In genomic region chr3:59312610-59313009, GRCm38 (mm10) we compare ENCODE assay signal across 12 mouse cellular contexts. TPM values are rescaled to one million over a fixed set of nuclear protein-coding genes. Genes with fewer than 3 reads are reported as not detected.
A peak's percentile ranks its signal among the peaks of the same experiment; 100 is the strongest.
DNase-seq lines count a peak whose midpoint lies in the region; ATAC-seq and TF ChIP-seq lines count a peak whose summit lies in the region.
"Had no signal": no experiment of that assay in that cellular context is flagged by ENCODE, and none has a peak within 500 bp of the region (broad histone marks: within the 10 kb centered on the region; RNA-seq: fewer than 3 reads in every experiment).

No protein-coding gene starts in this region.

- no peaks in the 10 kb centered on the region for H3K4me1 ChIP-seq in heart, embryonic 11.5 days (ENCODE audit: control insufficient read depth, insufficient read depth, low read length)
- H3K4me1 ChIP-seq in CH12.LX (ENCODE audit: control insufficient read depth in 1 of 2, insufficient read depth in 2 of 2): peaks cover 10 to 43% of the 10 kb centered on the region in 2 experiments
- peaks cover 2% of the 10 kb centered on the region; the same call in 1 of the 2 replicates for H3K4me1 ChIP-seq in bone marrow, adult 2 months (ENCODE audit: control insufficient read depth, insufficient read depth, low read length)
- no peaks in the 10 kb centered on the region for H3K4me1 ChIP-seq in thymus, adult 2 months (replicated peaks; ENCODE audit: control insufficient read depth, insufficient read depth, low read length)
- H3K4me1 ChIP-seq: kidney, embryonic 15.5 days had no signal

- dilution Hi-C loops in CH12.LX (cut with MboI; ENCODE audit: extremely low pct_ligation_motif_present, extremely low pct_unique_long_range_greater_than_20kb, low sequenced_read_pairs): no loop called here

- WGBS in heart, embryonic 11.5 days (ENCODE audit: insufficient replicate concordance): 80% methylated on average over 10 of the region's 10 CpGs
- 56% methylated on average over 10 of the region's 10 CpGs for WGBS in bone marrow, adult 2 months
- 82% methylated on average over 10 of the region's 10 CpGs for WGBS in thymus, adult 2 months

- no peaks in the 10 kb centered on the region for H3K9me3 ChIP-seq in heart, embryonic 11.5 days (replicated peaks; ENCODE audit: control insufficient read depth, low read length)
- H3K9me3 ChIP-seq in CH12.LX (replicated peaks; ENCODE audit: low read length): no peaks in the 10 kb centered on the region
- H3K9me3 ChIP-seq: kidney, embryonic 15.5 days had no signal

- no peak for TF ChIP-seq RAD21 in CH12.LX (IDR thresholded peaks at IDR 0.05; ENCODE audit: low read depth, low read length)

- H3K27ac ChIP-seq in heart, embryonic 11.5 days (ENCODE audit: low read depth, low read length): no peak overlapping the region
- H3K27ac ChIP-seq in CH12.LX (ENCODE audit: insufficient read depth, low read depth): no peak overlapping the region
- H3K27ac ChIP-seq in bone marrow, adult 2 months (ENCODE audit: control insufficient read depth, insufficient read depth, low read depth, low read length, poor library complexity): peak overlapping the region; percentile 58; the same call in 1 of the 2 replicates
- H3K27ac ChIP-seq in thymus, adult 2 months (ENCODE audit: control insufficient read depth, insufficient read depth, low read length): no peak overlapping the region
- H3K27ac ChIP-seq: kidney, embryonic 15.5 days had no signal

- DNase-seq in heart, adult 9 months (ENCODE audit: low spot score in 2 of 2): peak; percentile 14 to 40
- peak; percentile 35 for DNase-seq in CH12.LX (ENCODE audit: extremely low read depth)
- DNase-seq in left cerebral cortex, postnatal 25 days (ENCODE audit: low spot score in 2 of 2): peak; percentile 42 to 79
- no peak for DNase-seq in thymus, adult 2 months
- DNase-seq in thymus, postnatal 14 days: no peak
- DNase-seq in cerebellum, adult 8-10 months: no peak
- DNase-seq: cerebellum, postnatal 14 days; gastrocnemius, postnatal 14 days had no signal

- intact Hi-C loops in left cerebral cortex, postnatal 25 days (cut with DNase I): loop anchor here (10.0 kb wide), 1 partner anchor 742 kb away; no protein-coding TSS in a partner anchor

- no peak overlapping the region for H3K9ac ChIP-seq in heart, embryonic 11.5 days (ENCODE audit: low read depth, low read length)
- H3K9ac ChIP-seq in CH12.LX (ENCODE audit: insufficient read depth, low read depth): no peak overlapping the region
- H3K9ac ChIP-seq: kidney, embryonic 15.5 days had no signal

- no peak overlapping the region for H3K4me2 ChIP-seq in heart, embryonic 11.5 days
- no peak overlapping the region for H3K4me2 ChIP-seq in CH12.LX (ENCODE audit: insufficient read depth, low read depth, poor library complexity, severe bottlenecking)
- H3K4me2 ChIP-seq: kidney, embryonic 15.5 days had no signal

- TF ChIP-seq POLR2A in CH12.LX (IDR thresholded peaks at IDR 0.05; ENCODE audit: low read depth, low read length): no peak
- no peak for TF ChIP-seq POLR2A in bone marrow, adult 2 months (IDR thresholded peaks at IDR 0.05; ENCODE audit: borderline replicate concordance, control insufficient read depth, low read depth, low read length)
- no peak for TF ChIP-seq POLR2A in thymus, adult 2 months (IDR thresholded peaks at IDR 0.05; ENCODE audit: control insufficient read depth, extremely low read depth, insufficient read depth, low read length, poor library complexity)

- H3K79me2 ChIP-seq in CH12.LX (replicated peaks; ENCODE audit: control insufficient read depth, extremely low read depth, insufficient read depth, poor library complexity, severe bottlenecking): no peaks in the 10 kb centered on the region

- no peaks in the 10 kb centered on the region for H3K27me3 ChIP-seq in heart, embryonic 11.5 days (ENCODE audit: control insufficient read depth, insufficient read depth, low read length)
- H3K27me3 ChIP-seq in CH12.LX (replicated peaks): no peaks in the 10 kb centered on the region
- no peaks in the 10 kb centered on the region for H3K27me3 ChIP-seq in thymus, adult 2 months (ENCODE audit: control insufficient read depth, insufficient read depth, low read length)
- H3K27me3 ChIP-seq: kidney, embryonic 15.5 days had no signal

- TF ChIP-seq CTCF in CH12.LX (conservative IDR thresholded peaks at IDR 0.05 in 1 of 2, IDR thresholded peaks at IDR 0.05 in 1 of 2; ENCODE audit: low read depth in 2 of 2, low read length in 2 of 2): no peak
- TF ChIP-seq CTCF in bone marrow, adult 2 months (IDR thresholded peaks at IDR 0.05; ENCODE audit: control insufficient read depth, insufficient read depth, low read length): no peak
- TF ChIP-seq CTCF in thymus, adult 2 months (IDR thresholded peaks at IDR 0.05; ENCODE audit: borderline replicate concordance, control insufficient read depth, extremely low read depth, insufficient read depth, low read length, poor library complexity): no peak

- TF ChIP-seq EP300 in CH12.LX (IDR thresholded peaks at IDR 0.05; ENCODE audit: low read length): no peak

- no peaks in the 10 kb centered on the region for H3K36me3 ChIP-seq in heart, embryonic 11.5 days (ENCODE audit: control insufficient read depth, insufficient read depth, low read length)
- no peaks in the 10 kb centered on the region for H3K36me3 ChIP-seq in CH12.LX (replicated peaks in 1 of 2; ENCODE audit: control insufficient read depth in 1 of 2, insufficient read depth in 1 of 2, low read length in 1 of 2)
- no peaks in the 10 kb centered on the region for H3K36me3 ChIP-seq in thymus, adult 2 months (ENCODE audit: control insufficient read depth, insufficient read depth, low read length)

- in situ Hi-C loops in CH12.LX (cut with MboI; ENCODE audit: low pct_ligation_motif_present, low pct_unique_long_range_greater_than_20kb, low sequenced_read_pairs): no loop called here

- no peak overlapping the region for H3K4me3 ChIP-seq in heart, embryonic 11.5 days (ENCODE audit: low read depth, low read length)
- no peak overlapping the region for H3K4me3 ChIP-seq in CH12.LX (replicated peaks in 1 of 3; ENCODE audit: low read depth in 2 of 3, low read length in 2 of 3, poor library complexity in 1 of 3)
- peak overlapping the region; percentile 0 for H3K4me3 ChIP-seq in bone marrow, adult 2 months (replicated peaks; ENCODE audit: control insufficient read depth, low read depth, low read length)
- no peak overlapping the region for H3K4me3 ChIP-seq in thymus, adult 2 months (ENCODE audit: control insufficient read depth, insufficient read depth, low read length)
- H3K4me3 ChIP-seq: kidney, embryonic 15.5 days had no signal

- no peak for ATAC-seq in heart, embryonic 11.5 days (replicated peaks; ENCODE audit: insufficient number of reproducible peaks, low FRiP score, low TSS enrichment)

TF ChIP-seq in CH12.LX, 34 proteins besides CTCF, POLR2A, EP300 and RAD21:
- TF ChIP-seq ETS1 (conservative IDR thresholded peaks at IDR 0.05; ENCODE audit: low read depth, low read length) (peak; percentile 31; the same call in 1 of the 2 replicates), PAX5 (IDR thresholded peaks at IDR 0.05; ENCODE audit: low read length) (no peak), HCFC1 (IDR thresholded peaks at IDR 0.05; ENCODE audit: low read depth, low read length) (no peak), BHLHE40 (IDR thresholded peaks at IDR 0.05; ENCODE audit: low read depth, low read length) (peak; percentile 86), MEF2A (IDR thresholded peaks at IDR 0.05; ENCODE audit: borderline replicate concordance, low read depth, low read length) (no peak)
TF ChIP-seq in CH12.LX: peak in this region for 2.

RNA-seq across cellular contexts. Expression of gene Igsf10, which starts 31.6 kb away (rescaled TPM):
- 1.8 and 2.6 TPM in 2 replicates for polyA plus RNA-seq in heart, embryonic 11.5 days (2014; fragmentation: Nextera tagmentation; extraction: Ambion mirVana)
- total RNA-seq in CH12.LX (2012; rRNA removed): under 0.01 TPM in 1 of 2 replicates, not detected in the other
- total RNA-seq in CH12.LX (2014; rRNA removed): not detected in 2 replicates
- not detected in 2 replicates for polyA plus RNA-seq in CH12.LX (2012; ENCODE audit: insufficient read length, low read depth)
- 0.11 and 0.17 TPM in 2 replicates for polyA plus RNA-seq in bone marrow, adult 2 months (2011; ENCODE audit: insufficient read depth, insufficient read length, low replicate concordance, missing spikeins)
- 1 to 10 TPM; 1.9 to 2.5 TPM for total RNA-seq in left cerebral cortex, postnatal 25 days (2021)
- 0.50 and 0.51 TPM in 2 replicates for polyA plus RNA-seq in thymus, adult 2 months (2012; rRNA removed)

RNA-seq across cellular contexts. Expression of gene P2ry12, which starts 49.9 kb away (rescaled TPM):
- 0.87 and 1.0 TPM in 2 replicates for polyA plus RNA-seq in heart, embryonic 11.5 days (2014; fragmentation: Nextera tagmentation; extraction: Ambion mirVana)
- total RNA-seq in CH12.LX (2012; rRNA removed): 0.30 and 0.63 TPM in 2 replicates
- 0.59 and 0.97 TPM in 2 replicates for total RNA-seq in CH12.LX (2014; rRNA removed)
- polyA plus RNA-seq in CH12.LX (2012; ENCODE audit: insufficient read length, low read depth): 0.33 and 0.76 TPM in 2 replicates
- 2.4 and 6.3 TPM in 2 replicates for polyA plus RNA-seq in bone marrow, adult 2 months (2011; ENCODE audit: insufficient read depth, insufficient read length, low replicate concordance, missing spikeins)
- total RNA-seq in left cerebral cortex, postnatal 25 days (2021): 10 to 100 TPM; 50.0 to 51.8 TPM
- 13.6 and 15.7 TPM in 2 replicates for polyA plus RNA-seq in thymus, adult 2 months (2012; rRNA removed)
- total RNA-seq: megakaryocyte-erythroid progenitor cell, adult 5-6 weeks had no signal

Comparison
In these comparisons a context has a peak if more than half of its experiments do, and no peak if none do; other contexts are left out.
1. DNase-seq: peak in heart, adult 9 months (2 of 2), CH12.LX (single experiment) and left cerebral cortex, postnatal 25 days (2 of 2); none in thymus, adult 2 months (single experiment), thymus, postnatal 14 days (single experiment) and cerebellum, adult 8-10 months (single experiment).